Mouse (Mus musculus) brain, embryonic 14.5 days (tissue): Measurements from ENCODE around the gene Selenoh.

Source experiments
- CTCF ChIP-seq: fragments of 200-500 bp; IDR thresholded peaks from 2 replicates; pipeline ENCODE4 v1.5.1; 2012; ENCODE audit warnings: inconsistent platforms, mild to moderate bottlenecking, moderate library complexity, borderline replicate concordance; ENCODE audit not compliant: insufficient read depth, insufficient read length; ENCODE audit errors: extremely low read depth
- POLR2A ChIP-seq: fragments of 200-500 bp; IDR thresholded peaks from 2 replicates; pipeline ENCODE4 v1.6.1; 2012; ENCODE audit warnings: mild to moderate bottlenecking, inconsistent platforms, borderline replicate concordance; ENCODE audit not compliant: poor library complexity, insufficient read depth, insufficient read length, severe bottlenecking; ENCODE audit errors: extremely low read depth

GRCm38 (mm10) chr2:84650464-84651195 lies 19.9 kb downstream of the Selenoh start, which contains the start of gene Ctnnd1:
- TF ChIP-seq POLR2A (peak; percentile 53; the same call in 1 of the 2 replicates), CTCF (no peak)
